Mouse (Mus musculus): ENCODE measurements around the gene Txlng.

DNA sequence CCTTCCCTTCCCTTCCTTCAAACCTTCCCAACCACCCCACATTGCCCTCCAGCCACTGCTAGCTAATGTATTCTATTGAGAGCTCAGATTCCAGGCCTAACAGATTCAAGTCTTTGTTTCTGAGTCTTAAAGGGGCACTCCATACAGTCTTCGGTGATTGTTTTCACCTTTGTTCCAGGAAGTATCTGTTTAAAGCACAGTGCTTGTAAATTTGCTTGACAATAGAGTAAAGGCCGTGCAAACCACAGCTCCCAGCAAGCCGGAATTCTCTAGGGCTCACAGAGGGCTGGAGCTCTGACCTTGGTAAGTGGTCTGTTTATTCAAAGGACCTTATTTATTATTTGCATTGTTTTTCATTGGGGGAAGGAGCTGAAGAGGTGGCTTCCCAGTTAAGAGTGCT is 2.8 kb upstream of the Txlng start:
- TF ChIP-seq POLR2A (IDR thresholded peaks at IDR 0.05; ENCODE audit: low read depth, low read length) (no peak), CTCF (conservative IDR thresholded peaks at IDR 0.05; ENCODE audit: insufficient read depth, insufficient read length, low read depth, low read length) (no peak)
